Mouse (Mus musculus): ENCODE results near the gene Cdc73. TPM values are rescaled to one million over a fixed set of nuclear protein-coding genes. Genes with fewer than 3 reads are reported as not detected.

Gene Cdc73
- polyA plus RNA-seq, 1 experiment, result 13.0 TPM

DNA sequence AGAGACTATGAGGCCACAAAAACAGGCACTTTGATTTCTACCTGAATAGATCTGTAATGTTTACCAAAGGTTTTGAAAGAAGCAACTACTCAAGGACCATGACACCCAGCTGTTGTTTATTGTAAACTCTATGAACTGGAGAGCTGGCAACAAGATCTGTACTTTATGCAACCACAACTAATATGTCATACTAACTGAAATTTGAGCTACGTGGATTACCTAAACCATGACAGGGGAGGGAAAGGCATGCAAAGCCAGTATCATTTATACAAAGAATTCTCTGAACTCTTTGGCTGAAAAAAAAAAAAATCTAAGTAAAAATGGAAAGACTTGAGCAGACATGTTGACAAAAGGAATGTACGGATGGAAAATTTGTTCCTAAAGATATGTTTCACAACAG lies 105.8 kb downstream of the Cdc73 start:
- no peaks in the 10 kb centered on the region for H3K4me1 ChIP-seq (ENCODE audit: control insufficient read depth, insufficient read depth, low read length)
- TF ChIP-seq CTCF (IDR thresholded peaks at IDR 0.05; ENCODE audit: borderline replicate concordance, insufficient read depth, low read depth, low read length) (no peak), POLR2A (IDR thresholded peaks at IDR 0.05; ENCODE audit: borderline replicate concordance, insufficient read depth, low read length) (no peak)
- 91% methylated on average over 2 of the region's 2 CpGs for WGBS
- H3K27ac ChIP-seq (ENCODE audit: insufficient read depth, low read length), result no peak overlapping the region
- DNase-seq, result no peak
- H3K4me3 ChIP-seq (replicated peaks; ENCODE audit: insufficient read depth, low read depth, low read length), result no peak overlapping the region
- no peaks in the 10 kb centered on the region for H3K27me3 ChIP-seq (ENCODE audit: control insufficient read depth, insufficient read depth, low read length)

- H3K4me3 ChIP-seq (replicated peaks; ENCODE audit: insufficient read depth, low read depth, low read length), result no peak overlapping the region
- DNase-seq, result no peak
- WGBS, result 82% methylated on average over 10 of the region's 10 CpGs
- no peak overlapping the region for H3K27ac ChIP-seq (ENCODE audit: insufficient read depth, low read length)
- H3K27me3 ChIP-seq (ENCODE audit: control insufficient read depth, insufficient read depth, low read length), result no peaks in the 10 kb centered on the region
- H3K4me1 ChIP-seq (ENCODE audit: control insufficient read depth, insufficient read depth, low read length), result no peaks in the 10 kb centered on the region
- TF ChIP-seq POLR2A (IDR thresholded peaks at IDR 0.05; ENCODE audit: borderline replicate concordance, insufficient read depth, low read length) (no peak), CTCF (IDR thresholded peaks at IDR 0.05; ENCODE audit: borderline replicate concordance, insufficient read depth, low read depth, low read length) (no peak)
Measured at GRCm38 (mm10) chr1:143576824-143577543, 125.7 kb downstream of the Cdc73 start.

GRCm38 (mm10) chr1:143558235-143558634 lies 144.5 kb downstream of the Cdc73 start:
- peaks cover 3% of the 10 kb centered on the region; the same call in 1 of the 2 replicates for H3K4me1 ChIP-seq (ENCODE audit: control insufficient read depth, insufficient read depth, low read length)
- H3K27ac ChIP-seq (ENCODE audit: insufficient read depth, low read length), result no peak overlapping the region
- no peaks in the 10 kb centered on the region for H3K27me3 ChIP-seq (ENCODE audit: control insufficient read depth, insufficient read depth, low read length)
- no peak for TF ChIP-seq CTCF (IDR thresholded peaks at IDR 0.05; ENCODE audit: borderline replicate concordance, insufficient read depth, low read depth, low read length)
- TF ChIP-seq POLR2A (IDR thresholded peaks at IDR 0.05; ENCODE audit: borderline replicate concordance, insufficient read depth, low read length), result no peak
- peak; percentile 48 to 80 for DNase-seq
- WGBS, result 11% methylated on average over 1 of the region's 1 CpGs
- no peak overlapping the region for H3K4me3 ChIP-seq (replicated peaks; ENCODE audit: insufficient read depth, low read depth, low read length)

- Histone ChIP-seq H3K27ac (ENCODE audit: insufficient read depth, low read length) (no peak overlapping the region), H3K27me3 (ENCODE audit: control insufficient read depth, insufficient read depth, low read length) (no peaks in the 10 kb centered on the region), H3K4me1 (ENCODE audit: control insufficient read depth, insufficient read depth, low read length) (peaks cover 3% of the 10 kb centered on the region; the same call in 1 of the 2 replicates), H3K4me3 (replicated peaks; ENCODE audit: insufficient read depth, low read depth, low read length) (no peak overlapping the region)
- TF ChIP-seq POLR2A (IDR thresholded peaks at IDR 0.05; ENCODE audit: borderline replicate concordance, insufficient read depth, low read length) (no peak), CTCF (IDR thresholded peaks at IDR 0.05; ENCODE audit: borderline replicate concordance, insufficient read depth, low read depth, low read length) (no peak)
- DNase-seq, result no peak
- WGBS, result 77% methylated on average over 1 of the region's 1 CpGs
Measured at GRCm38 (mm10) chr1:143555533-143555932, 147.2 kb downstream of the Cdc73 start.

DNA sequence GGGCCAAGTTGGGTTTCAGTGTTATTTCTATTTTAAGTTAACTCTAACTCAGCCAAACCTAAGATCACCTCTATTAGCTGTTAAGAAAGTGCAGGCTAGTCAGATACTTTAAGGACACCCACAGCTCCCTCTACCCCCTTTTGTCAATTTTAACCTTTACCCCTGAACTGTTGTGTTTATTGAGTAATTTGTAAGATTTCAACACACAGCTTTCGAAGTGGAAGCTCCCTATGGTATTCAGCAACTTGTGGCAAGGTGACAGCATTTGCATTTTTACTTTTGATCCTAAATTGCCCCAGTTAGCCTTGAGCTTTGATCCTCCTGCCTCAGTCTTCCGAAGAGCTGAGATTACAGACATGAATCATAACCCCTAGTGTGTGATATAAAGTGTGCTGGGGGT lies 148.1 kb downstream of the Cdc73 start:
- TF ChIP-seq POLR2A (IDR thresholded peaks at IDR 0.05; ENCODE audit: borderline replicate concordance, insufficient read depth, low read length) (no peak), CTCF (IDR thresholded peaks at IDR 0.05; ENCODE audit: borderline replicate concordance, insufficient read depth, low read depth, low read length) (no peak)
- 75% methylated on average over 2 of the region's 2 CpGs for WGBS
- H3K4me1 ChIP-seq (ENCODE audit: control insufficient read depth, insufficient read depth, low read length), result peaks cover 3% of the 10 kb centered on the region; the same call in 1 of the 2 replicates
- no peaks in the 10 kb centered on the region for H3K27me3 ChIP-seq (ENCODE audit: control insufficient read depth, insufficient read depth, low read length)
- no peak for DNase-seq
- H3K4me3 ChIP-seq (replicated peaks; ENCODE audit: insufficient read depth, low read depth, low read length), result no peak overlapping the region
- no peak overlapping the region for H3K27ac ChIP-seq (ENCODE audit: insufficient read depth, low read length)

Other genes starting within 250 kb of the Cdc73 start
- gene B3galt2, start 62.2 kb downstream of the Cdc73 start, polyA plus RNA-seq (2012; rRNA removed), result 3.7 TPM in 2 replicates
- 81.6 and 82.1 TPM in 2 replicates for gene Glrx2, start 13.4 kb upstream of the Cdc73 start, polyA plus RNA-seq (2012; rRNA removed)
- gene Trove2, start 74.2 kb upstream of the Cdc73 start, polyA plus RNA-seq (2012; rRNA removed), result 18.8 and 19.5 TPM in 2 replicates
- gene Uchl5, start 74.4 kb upstream of the Cdc73 start, polyA plus RNA-seq (2012; rRNA removed), result 33.8 and 38.9 TPM in 2 replicates

Measured in cerebellum, adult 2 months (tissue).